Mouse (Mus musculus): ENCODE results near the gene Snx3. TPM values are rescaled to one million over a fixed set of nuclear protein-coding genes. Genes with fewer than 3 reads are reported as not detected.
A peak's percentile ranks its signal among the peaks of the same experiment; 100 is the strongest.

Gene Snx3
- polyA plus RNA-seq, 1 experiment from 2014 or later = 326 TPM

- H3K27me3 ChIP-seq (ENCODE audit: insufficient read depth, low read length) = no peaks in the 10 kb centered on the region
- TF ChIP-seq CTCF (IDR thresholded peaks at IDR 0.05; ENCODE audit: low read depth) = no peak
- peak overlapping the region; percentile 94 for H3K4me3 ChIP-seq (replicated peaks; ENCODE audit: low read depth, low read length)
- peak overlapping the region; percentile 60 for H3K4me2 ChIP-seq (ENCODE audit: low read length)
- peak overlapping the region; percentile 98 for H3K27ac ChIP-seq
- H3K36me3 ChIP-seq (ENCODE audit: insufficient read depth, low read length) = no peaks in the 10 kb centered on the region
- 0 out of 2 replicates have a peak, but pooled peaks cover 3% of the 10 kb centered on the region for H3K4me1 ChIP-seq (replicated peaks; ENCODE audit: insufficient read depth, low read length)
- ATAC-seq (replicated peaks; ENCODE audit: low FRiP score, low read depth) (peak; percentile 35), DNase-seq (ENCODE audit: low spot score) (peak; percentile 80)
- 0% methylated on average over 55 of the region's 55 CpGs for WGBS
- H3K9ac ChIP-seq (ENCODE audit: low read depth, low read length) = peak overlapping the region; percentile 92
- H3K9me3 ChIP-seq (replicated peaks; ENCODE audit: low read length) = no peaks in the 10 kb centered on the region
These were observed 700 bp downstream of the Snx3 start for GRCm38 (mm10) chr10:42502349-42503111.

DNA sequence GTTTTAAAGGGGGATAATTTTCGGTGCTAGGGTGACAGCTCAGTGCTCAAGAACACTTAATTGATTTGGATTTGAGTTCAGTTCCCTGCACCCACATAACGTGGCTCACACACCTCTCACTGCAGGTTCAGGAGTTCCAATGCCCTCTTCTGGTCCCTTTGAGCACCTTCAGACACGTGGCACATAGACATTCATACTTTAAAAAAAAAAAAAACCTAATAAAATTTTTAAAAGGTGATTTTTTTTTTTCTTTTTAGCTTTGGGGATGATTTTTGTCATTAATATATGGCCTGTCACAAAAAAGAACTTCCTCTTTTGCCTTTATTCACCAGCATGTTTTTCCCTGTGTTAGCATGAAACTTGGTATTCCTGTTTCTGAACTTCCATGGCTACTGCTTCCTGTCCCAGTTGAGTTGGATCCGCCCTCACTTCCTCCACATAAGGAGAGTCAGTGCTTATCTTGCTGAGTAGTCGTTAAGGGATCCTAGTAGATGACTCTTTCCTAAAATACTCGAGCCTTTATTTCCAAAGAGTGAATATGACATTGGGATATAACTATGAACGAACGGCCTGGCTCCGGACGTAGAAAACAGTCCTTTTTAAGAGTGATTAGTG, 2.4 kb downstream of the Snx3 start:
- ATAC-seq (replicated peaks; ENCODE audit: low FRiP score, low read depth) (no peak), DNase-seq (ENCODE audit: low spot score) (no peak)
- TF ChIP-seq CTCF (IDR thresholded peaks at IDR 0.05; ENCODE audit: low read depth) = no peak
- Histone ChIP-seq H3K4me1 (replicated peaks; ENCODE audit: insufficient read depth, low read length) (0 out of 2 replicates have a peak, but pooled peaks cover 3% of the 10 kb centered on the region), H3K27ac (no peak overlapping the region), H3K4me3 (replicated peaks; ENCODE audit: low read depth, low read length) (no peak overlapping the region), H3K36me3 (ENCODE audit: insufficient read depth, low read length) (peaks cover 6% of the 10 kb centered on the region; the same call in 1 of the 2 replicates), H3K9ac (ENCODE audit: low read depth, low read length) (no peak overlapping the region), H3K27me3 (ENCODE audit: insufficient read depth, low read length) (no peaks in the 10 kb centered on the region), H3K9me3 (replicated peaks; ENCODE audit: low read length) (no peaks in the 10 kb centered on the region), H3K4me2 (ENCODE audit: low read length) (no peak overlapping the region)
- 81% methylated on average over 10 of the region's 10 CpGs for WGBS

DNA sequence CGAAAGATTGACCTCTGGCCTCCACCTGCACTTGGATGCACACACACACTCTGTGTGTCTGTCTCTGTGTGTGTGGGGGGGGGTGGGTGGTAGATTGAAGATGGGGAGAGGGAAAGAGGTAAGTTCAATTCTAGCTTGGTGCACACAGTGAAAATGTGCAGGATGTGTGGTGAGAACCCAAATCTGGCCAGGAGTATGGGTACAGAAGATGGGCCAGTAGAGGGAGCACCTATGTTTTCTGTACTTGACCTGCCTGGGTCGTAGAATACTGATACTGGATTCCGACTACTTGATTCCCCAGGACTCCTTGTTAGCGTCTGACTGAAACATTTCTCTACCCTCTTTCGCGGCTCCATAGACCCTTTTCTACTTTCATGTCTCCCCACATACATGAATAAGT, 8.3 kb downstream of the Snx3 start:
- peak; percentile 19; the same call in 1 of the 2 replicates for TF ChIP-seq CTCF (IDR thresholded peaks at IDR 0.05; ENCODE audit: low read depth)
- Histone ChIP-seq H3K4me3 (replicated peaks; ENCODE audit: low read depth, low read length) (no peak overlapping the region), H3K9me3 (replicated peaks; ENCODE audit: low read length) (no peaks in the 10 kb centered on the region), H3K4me1 (replicated peaks; ENCODE audit: insufficient read depth, low read length) (0 out of 2 replicates have a peak, but pooled peaks cover 3% of the 10 kb centered on the region), H3K9ac (ENCODE audit: low read depth, low read length) (no peak overlapping the region), H3K4me2 (ENCODE audit: low read length) (no peak overlapping the region), H3K36me3 (ENCODE audit: insufficient read depth, low read length) (peaks cover 6% of the 10 kb centered on the region; the same call in 1 of the 2 replicates), H3K27me3 (ENCODE audit: insufficient read depth, low read length) (no peaks in the 10 kb centered on the region), H3K27ac (no peak overlapping the region)
- ATAC-seq (replicated peaks; ENCODE audit: low FRiP score, low read depth) (no peak), DNase-seq (ENCODE audit: low spot score) (no peak)
- 94% methylated on average over 6 of the region's 6 CpGs for WGBS

GRCm38 (mm10) chr10:42511184-42512135, 9.6 kb downstream of the Snx3 start:
- H3K4me1 ChIP-seq (replicated peaks; ENCODE audit: insufficient read depth, low read length) = no peaks in the 10 kb centered on the region
- no peaks in the 10 kb centered on the region for H3K27me3 ChIP-seq (ENCODE audit: insufficient read depth, low read length)
- H3K4me2 ChIP-seq (ENCODE audit: low read length) = no peak overlapping the region
- no peak overlapping the region for H3K4me3 ChIP-seq (replicated peaks; ENCODE audit: low read depth, low read length)
- 82% methylated on average over 6 of the region's 6 CpGs for WGBS
- H3K36me3 ChIP-seq (ENCODE audit: insufficient read depth, low read length) = peaks cover 6% of the 10 kb centered on the region; the same call in 1 of the 2 replicates
- no peak overlapping the region for H3K9ac ChIP-seq (ENCODE audit: low read depth, low read length)
- no peak overlapping the region for H3K27ac ChIP-seq
- TF ChIP-seq CTCF (IDR thresholded peaks at IDR 0.05; ENCODE audit: low read depth) = no peak
- no peaks in the 10 kb centered on the region for H3K9me3 ChIP-seq (replicated peaks; ENCODE audit: low read length)
- no peak for DNase-seq (ENCODE audit: low spot score)
- no peak for ATAC-seq (replicated peaks; ENCODE audit: low FRiP score, low read depth)

DNA sequence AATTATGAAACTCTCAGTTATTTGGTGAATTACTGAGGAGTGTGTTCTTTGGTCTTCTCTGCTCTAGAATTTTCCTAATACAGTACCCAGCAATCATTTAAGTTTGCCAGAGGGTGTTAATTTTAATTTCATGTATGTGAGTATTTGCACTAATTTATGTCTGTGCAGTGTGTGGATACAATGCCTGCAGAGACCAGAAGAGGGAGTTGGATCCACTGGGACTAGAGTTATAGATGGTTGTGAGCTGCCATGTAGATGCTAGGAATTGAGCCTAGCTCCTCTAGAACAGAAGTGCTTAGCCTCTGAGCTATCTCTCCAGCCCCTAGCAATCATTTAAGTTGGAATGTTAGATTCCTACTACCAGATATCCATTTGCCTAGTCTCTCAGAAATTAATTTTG, 12.3 kb downstream of the Snx3 start:
- Histone ChIP-seq H3K4me3 (replicated peaks; ENCODE audit: low read depth, low read length) (no peak overlapping the region), H3K36me3 (ENCODE audit: insufficient read depth, low read length) (no peaks in the 10 kb centered on the region), H3K4me2 (ENCODE audit: low read length) (no peak overlapping the region), H3K9ac (ENCODE audit: low read depth, low read length) (no peak overlapping the region), H3K9me3 (replicated peaks; ENCODE audit: low read length) (no peaks in the 10 kb centered on the region), H3K4me1 (replicated peaks; ENCODE audit: insufficient read depth, low read length) (no peaks in the 10 kb centered on the region), H3K27me3 (ENCODE audit: insufficient read depth, low read length) (no peaks in the 10 kb centered on the region), H3K27ac (no peak overlapping the region)
- ATAC-seq (replicated peaks; ENCODE audit: low FRiP score, low read depth) (no peak), DNase-seq (ENCODE audit: low spot score) (no peak)
- TF ChIP-seq CTCF (IDR thresholded peaks at IDR 0.05; ENCODE audit: low read depth) = peak; percentile 33; the same call in 1 of the 2 replicates

DNA sequence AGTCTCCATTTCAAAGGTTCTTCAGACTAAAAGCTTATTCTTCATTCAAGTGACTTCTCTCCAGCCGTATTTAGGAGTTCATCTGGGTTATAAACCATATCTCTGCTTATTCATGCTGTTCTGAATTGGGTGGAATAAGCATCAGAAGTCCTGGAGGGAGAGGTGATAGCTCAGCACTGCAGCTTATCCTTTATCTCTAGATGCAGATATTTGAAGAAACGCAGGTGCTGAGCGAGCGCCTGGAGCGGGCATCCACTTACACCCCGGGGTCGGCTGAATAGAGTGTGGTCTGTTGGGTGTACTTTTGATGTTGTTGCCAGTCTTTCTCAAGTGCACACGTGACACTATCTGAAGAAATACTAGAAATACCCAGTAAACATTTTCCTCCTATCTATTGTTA, 16.5 kb downstream of the Snx3 start:
- Histone ChIP-seq H3K9ac (ENCODE audit: low read depth, low read length) (no peak overlapping the region), H3K4me3 (replicated peaks; ENCODE audit: low read depth, low read length) (no peak overlapping the region), H3K27me3 (ENCODE audit: insufficient read depth, low read length) (no peaks in the 10 kb centered on the region), H3K4me1 (replicated peaks; ENCODE audit: insufficient read depth, low read length) (no peaks in the 10 kb centered on the region), H3K4me2 (ENCODE audit: low read length) (no peak overlapping the region), H3K9me3 (replicated peaks; ENCODE audit: low read length) (no peaks in the 10 kb centered on the region), H3K36me3 (ENCODE audit: insufficient read depth, low read length) (no peaks in the 10 kb centered on the region), H3K27ac (no peak overlapping the region)
- TF ChIP-seq CTCF (IDR thresholded peaks at IDR 0.05; ENCODE audit: low read depth) = no peak
- WGBS = 89% methylated on average over 8 of the region's 8 CpGs
- ATAC-seq (replicated peaks; ENCODE audit: low FRiP score, low read depth) = no peak
- DNase-seq (ENCODE audit: low spot score) = no peak
